Mouse (Mus musculus) brain, embryonic 18.5 days (tissue): ENCODE measurements around the gene Myh6.

ENCODE experiments used
- DNase-seq: peaks from one replicate; pipeline ENCODE4 v3.0.0-alpha.2; 2012; ENCODE audit warnings: low read depth, low spot score

The Myh6 gene

DNA sequence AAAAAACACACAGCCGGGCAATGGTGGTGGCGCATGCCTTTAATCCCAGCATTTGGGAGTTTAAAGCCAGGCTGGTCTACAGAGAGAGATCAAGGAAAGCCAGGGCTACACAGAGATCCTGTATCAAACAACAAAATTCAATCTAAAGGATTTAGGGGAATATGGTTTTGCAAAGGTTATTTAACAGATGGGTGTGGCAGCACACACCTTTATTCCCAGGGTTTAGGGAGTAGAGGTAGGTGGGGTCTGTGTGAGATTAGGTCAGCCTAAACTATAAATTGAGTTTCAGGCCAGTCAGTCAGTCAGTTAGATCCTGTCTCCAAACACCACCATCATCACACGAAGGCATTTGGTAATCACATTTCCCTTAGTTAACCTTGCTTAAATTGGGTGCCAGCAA, 74.5 kb downstream of the Myh6 start, which contains the start of gene Pabpn1:
TSS of gene Pabpn1 (plus strand) at position 301 of the 400 bp plus-strand sequence.
- no peak for DNase-seq
